Mouse (Mus musculus): ENCODE measurements around the gene Prr3.

DNA sequence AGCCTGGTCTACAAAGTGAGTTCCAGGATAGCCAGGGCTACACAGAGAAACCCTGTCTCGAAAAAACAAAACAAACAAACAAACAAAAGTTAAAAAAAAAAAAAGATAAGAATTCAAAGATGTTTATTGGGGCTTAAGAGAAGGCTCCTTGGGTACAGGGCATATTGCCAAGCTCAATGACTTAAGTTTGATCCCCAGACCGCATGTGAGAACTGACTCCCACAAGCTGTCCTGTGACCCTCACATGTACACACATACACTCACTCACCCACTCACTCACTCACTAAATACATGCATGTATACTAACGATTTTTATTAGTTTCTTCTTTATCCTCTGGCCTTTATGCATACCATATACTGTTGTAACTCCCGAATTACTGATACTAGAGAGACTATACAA is 20.3 kb upstream of the Prr3 start:
- TF ChIP-seq CTCF (IDR thresholded peaks at IDR 0.05; ENCODE audit: low read depth, low read length) (no peak), TAL1 (conservative IDR thresholded peaks at IDR 0.05; ENCODE audit: low read depth, low read length) (no peak), GATA1 (IDR thresholded peaks at IDR 0.05; ENCODE audit: borderline replicate concordance, low read length) (no peak), GATA2 (IDR thresholded peaks at IDR 0.05; ENCODE audit: borderline replicate concordance, low read depth, low read length) (no peak), POLR2AphosphoS5 (IDR thresholded peaks at IDR 0.05; ENCODE audit: insufficient replicate concordance, low read depth, low read length) (no peak)

Measured in G1E (cell line).